Mouse (Mus musculus): ENCODE data around the gene Cdc6.

- no peak for TF ChIP-seq CTCF (IDR thresholded peaks at IDR 0.05; ENCODE audit: low read depth)
- TF ChIP-seq EP300 (IDR thresholded peaks at IDR 0.05; ENCODE audit: low read depth), result no peak
Observed at GRCm38 (mm10) chr11:98925265-98925721, 17.7 kb downstream of the Cdc6 start.
